Mouse (Mus musculus): ENCODE measurements at regions not wholly inside any gene's neighbourhood (a gene's known extent, or its start where the extent isn't known, plus 50 kb on each side); places are given as distances from the start of the nearest gene placed in this dataset.

DNA sequence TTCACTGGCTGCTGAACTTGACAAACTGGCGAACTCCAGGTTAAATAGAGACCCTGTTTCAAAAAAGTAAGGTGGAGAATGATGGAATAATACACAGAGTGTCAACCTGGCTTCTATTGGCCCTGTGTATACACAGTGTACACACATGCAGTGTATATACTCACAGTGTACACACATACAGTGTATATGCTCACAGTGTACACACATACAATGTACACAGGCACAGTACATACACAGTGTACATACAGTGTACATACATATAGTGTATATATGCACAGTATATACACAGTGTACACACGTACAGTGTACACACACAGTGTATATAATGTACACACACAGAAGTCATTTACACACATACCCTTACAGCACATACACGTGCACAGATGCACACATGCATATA, 52.4 kb upstream of the Aldh1b1 start:
- no peak for ATAC-seq (replicated peaks; ENCODE audit: poor library complexity)

GRCm38 (mm10) chr4:45745746-45746145, 53.1 kb upstream of the Aldh1b1 start:
- peak; percentile 55 for ATAC-seq (replicated peaks; ENCODE audit: poor library complexity)

GRCm38 (mm10) chr4:45744849-45745407, 53.9 kb upstream of the Aldh1b1 start:
- no peak for ATAC-seq (replicated peaks; ENCODE audit: poor library complexity)

GRCm38 (mm10) chr4:45740779-45741365, 58.0 kb upstream of the Aldh1b1 start:
- no peak for ATAC-seq (replicated peaks; ENCODE audit: poor library complexity)

DNA sequence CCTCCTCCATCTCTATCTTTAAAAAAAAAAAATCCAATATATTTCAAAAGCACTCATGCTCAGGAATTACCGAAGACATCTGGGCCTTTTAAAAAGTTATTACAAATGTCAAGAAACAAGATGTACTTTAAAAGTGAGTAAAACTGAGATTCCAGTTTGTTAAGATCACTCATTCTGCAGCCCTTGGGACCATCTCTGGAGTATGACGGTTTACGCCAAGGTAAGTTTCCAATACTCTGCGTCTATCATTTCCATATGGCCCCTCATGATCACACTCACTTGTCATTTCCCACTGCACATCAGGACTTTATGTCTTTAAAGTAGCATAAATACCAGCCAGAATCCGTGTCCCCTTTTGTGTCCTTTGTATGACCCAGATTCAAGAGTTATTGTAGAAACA, 58.5 kb upstream of the Aldh1b1 start:
- ATAC-seq (replicated peaks; ENCODE audit: poor library complexity): no peak

DNA sequence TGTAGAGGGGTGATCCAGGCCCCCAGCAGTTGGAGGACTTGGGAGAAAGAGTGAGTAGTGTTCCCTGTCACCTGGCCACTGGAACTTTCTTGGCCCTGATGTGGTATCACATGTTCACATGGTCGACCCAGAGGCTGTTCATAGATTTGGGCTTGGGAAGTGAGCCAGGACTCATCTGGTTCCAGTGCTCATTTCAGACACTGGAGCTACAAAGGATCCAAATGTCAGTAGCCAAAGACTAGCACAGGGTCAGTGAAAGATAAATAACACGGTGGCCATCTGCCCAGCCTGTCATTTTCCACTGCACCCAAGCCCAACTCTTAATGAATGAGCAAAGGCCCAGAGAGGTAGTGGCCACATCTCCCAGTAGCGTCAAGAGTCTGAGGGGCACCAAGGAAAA, 59.1 kb upstream of the Aldh1b1 start:
- no peak for ATAC-seq (replicated peaks; ENCODE audit: poor library complexity)

- ATAC-seq (replicated peaks; ENCODE audit: poor library complexity): no peak
Measured at GRCm38 (mm10) chr4:45739168-45739567, 59.7 kb upstream of the Aldh1b1 start.

GRCm38 (mm10) chr4:45738746-45739145, 60.1 kb upstream of the Aldh1b1 start:
- ATAC-seq (replicated peaks; ENCODE audit: poor library complexity): no peak

DNA sequence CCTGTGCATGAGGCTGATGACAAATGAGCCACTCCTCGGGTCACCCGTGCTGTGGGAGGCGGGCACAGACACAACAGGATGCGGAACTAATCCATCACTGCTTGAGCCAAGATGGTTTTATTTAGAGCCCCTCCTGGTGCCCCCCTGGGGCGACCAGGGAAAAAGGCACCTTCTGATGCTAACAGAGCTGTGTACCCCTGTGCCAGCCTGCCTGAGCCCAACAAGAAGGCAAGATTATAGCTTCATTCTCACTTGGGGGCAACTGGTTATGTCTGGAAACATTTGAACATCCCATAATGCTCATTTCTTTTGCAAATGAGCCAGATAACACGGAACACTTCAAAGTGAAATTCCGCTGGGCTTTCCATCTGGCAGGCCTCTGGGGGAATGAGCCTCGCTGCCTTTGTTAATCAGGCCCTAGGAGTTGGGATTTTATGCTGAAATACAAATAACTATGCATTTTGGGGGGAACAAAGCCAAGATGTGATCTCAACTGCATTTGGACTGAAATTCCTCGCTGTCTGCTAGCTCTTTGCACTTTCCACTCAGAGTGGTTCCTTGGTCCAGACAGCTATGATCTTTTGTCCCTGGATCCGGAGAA, 62.5 kb upstream of the Aldh1b1 start:
- ATAC-seq (replicated peaks; ENCODE audit: poor library complexity): no peak

DNA sequence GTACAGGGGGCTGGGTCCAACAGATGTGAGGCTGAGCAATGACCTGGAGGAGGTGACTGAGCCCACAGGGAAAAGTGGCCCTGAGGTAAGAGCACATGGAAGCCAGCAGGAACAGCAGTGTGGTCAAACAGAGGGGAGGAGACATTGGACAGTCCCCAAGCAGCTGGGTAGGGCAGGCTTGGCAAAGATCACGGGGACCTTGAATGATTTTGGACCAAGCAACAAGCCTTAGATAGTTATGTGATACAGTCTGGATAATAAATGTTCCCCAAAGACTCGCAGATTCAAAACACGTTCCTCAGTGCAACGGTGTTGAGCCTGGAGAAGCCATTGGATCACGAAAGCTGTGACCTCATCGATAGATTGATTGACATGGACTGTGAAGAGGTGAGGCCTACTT, 64.8 kb upstream of the Aldh1b1 start:
- ATAC-seq (replicated peaks; ENCODE audit: poor library complexity): no peak

GRCm38 (mm10) chr4:45730862-45731831, 67.7 kb upstream of the Aldh1b1 start:
- no peak; the same call in 1 of the 2 replicates for ATAC-seq (replicated peaks; ENCODE audit: poor library complexity)

DNA sequence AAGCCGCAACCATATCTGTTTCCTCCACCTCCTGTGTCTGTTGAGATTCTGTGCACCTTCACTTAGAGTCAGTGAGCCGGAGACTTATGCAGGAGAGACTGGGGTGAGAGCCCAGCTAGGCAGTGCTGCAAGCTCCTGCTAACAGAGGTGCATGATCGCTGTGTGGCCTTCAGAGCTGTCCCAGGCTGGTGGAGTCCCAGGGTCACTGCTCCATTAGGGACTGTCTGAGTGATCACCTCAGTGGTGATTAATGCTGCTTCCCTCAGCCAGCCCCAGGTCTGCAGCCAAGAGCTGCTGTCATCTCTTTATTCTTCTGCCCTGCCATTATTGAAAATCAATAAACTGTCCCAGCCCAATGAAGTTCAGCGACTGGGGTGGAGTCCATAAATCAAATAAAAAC, 69.0 kb upstream of the Aldh1b1 start:
- no peak for ATAC-seq (replicated peaks; ENCODE audit: poor library complexity)

- ATAC-seq (replicated peaks; ENCODE audit: poor library complexity): no peak
Measured at GRCm38 (mm10) chr4:45728825-45729224, 70.0 kb upstream of the Aldh1b1 start.

GRCm38 (mm10) chr4:45727915-45728314, 70.9 kb upstream of the Aldh1b1 start:
- no peak for ATAC-seq (replicated peaks; ENCODE audit: poor library complexity)

GRCm38 (mm10) chr4:45727474-45727873, 71.3 kb upstream of the Aldh1b1 start:
- ATAC-seq (replicated peaks; ENCODE audit: poor library complexity): no peak

- ATAC-seq (replicated peaks; ENCODE audit: poor library complexity): no peak
Measured at GRCm38 (mm10) chr4:45726783-45727182, 72.0 kb upstream of the Aldh1b1 start.

GRCm38 (mm10) chr4:45725055-45725910, 73.5 kb upstream of the Aldh1b1 start:
- no peak for ATAC-seq (replicated peaks; ENCODE audit: poor library complexity)

- ATAC-seq (replicated peaks; ENCODE audit: poor library complexity): no peak
Measured at GRCm38 (mm10) chr4:45720352-45720751, 78.5 kb upstream of the Aldh1b1 start.

DNA sequence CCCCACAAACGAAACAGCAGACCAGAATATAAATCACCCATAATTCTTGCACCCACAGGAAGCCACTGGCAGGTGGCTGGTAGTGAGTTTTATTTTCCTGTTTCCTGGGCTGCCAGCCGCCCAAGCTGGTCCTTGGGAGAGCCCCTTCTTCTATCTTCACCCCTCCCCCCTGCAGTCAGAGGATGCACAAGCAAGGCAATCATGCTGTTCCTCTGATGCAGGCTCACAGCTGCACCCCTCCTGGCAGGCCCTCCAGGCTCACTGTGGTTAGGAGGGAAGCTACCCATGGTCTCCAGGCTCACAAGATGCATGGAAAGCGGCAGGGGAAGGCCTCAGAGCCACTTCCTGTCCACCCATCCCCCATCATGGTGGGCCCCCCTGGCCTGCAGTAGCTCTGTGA, 79.3 kb upstream of the Aldh1b1 start:
- ATAC-seq (replicated peaks; ENCODE audit: poor library complexity): peak; percentile 85

DNA sequence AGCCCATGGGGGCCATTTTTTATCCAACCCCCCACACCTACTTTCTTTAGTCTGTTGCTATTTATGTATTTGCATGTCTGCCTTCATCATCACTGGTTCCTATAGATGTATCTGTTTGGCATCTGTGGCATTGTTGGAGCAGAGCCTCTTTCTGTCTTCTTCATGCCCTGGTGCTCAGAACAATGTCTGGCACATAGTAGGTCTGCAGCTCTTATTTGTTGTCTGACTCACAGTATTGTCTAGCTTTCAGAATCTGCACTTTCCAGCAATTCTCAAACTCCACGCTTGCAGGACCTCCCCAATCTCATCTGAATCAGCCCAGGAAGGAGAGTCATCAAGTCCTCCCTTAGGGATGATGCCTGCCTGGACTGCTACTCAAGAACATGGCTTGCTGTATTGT, 82.9 kb upstream of the Aldh1b1 start:
- no peak for ATAC-seq (replicated peaks; ENCODE audit: poor library complexity)
